Mouse (Mus musculus) liver, embryonic 14.5 days (tissue): ENCODE measurements at regions not wholly inside any gene's neighbourhood (a gene's known extent, or its start where the extent isn't known, plus 50 kb on each side); places are given as distances from the start of the nearest gene placed in this dataset.
"Not testable (repeated sequence)": the region's sequence is repeated elsewhere in the genome, so short reads cannot be mapped to it uniquely, and the experiment has no call there.

Experiments used
- CTCF ChIP-seq: IDR thresholded peaks from 2 replicates; pipeline ENCODE4 v1.5.1; 2016; ENCODE audit warnings: antibody characterized with exemption, low read depth, control low read depth
- EP300 ChIP-seq: IDR thresholded peaks from 2 replicates; pipeline ENCODE4 v1.6.1; 2016; ENCODE audit warnings: antibody characterized with exemption, low read depth

DNA sequence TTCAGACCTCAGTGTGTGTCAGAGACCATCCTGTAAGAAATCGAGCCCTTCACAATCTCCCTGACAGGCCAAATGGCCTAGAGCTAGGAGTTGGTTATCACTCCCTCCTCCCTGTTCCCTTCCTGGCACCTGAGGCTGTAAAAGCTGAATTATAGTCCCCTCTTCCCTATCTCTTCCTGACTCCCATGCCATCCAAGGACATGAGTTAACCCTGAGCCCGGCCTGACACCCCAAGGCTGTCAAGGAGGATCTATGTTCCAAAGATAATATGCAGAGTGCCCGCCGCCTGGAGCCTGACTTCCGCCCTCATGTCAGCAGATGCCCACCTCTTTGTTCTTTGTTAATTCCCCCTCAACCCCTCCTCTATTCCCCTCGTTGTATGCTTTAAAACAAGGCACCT, 120.2 kb downstream of the Olfr721-ps1 start:
- not testable (repeated sequence) for TF ChIP-seq CTCF, EP300
